9 mouse cellular contexts compared by ENCODE assay signal in the genomic region with DNA sequence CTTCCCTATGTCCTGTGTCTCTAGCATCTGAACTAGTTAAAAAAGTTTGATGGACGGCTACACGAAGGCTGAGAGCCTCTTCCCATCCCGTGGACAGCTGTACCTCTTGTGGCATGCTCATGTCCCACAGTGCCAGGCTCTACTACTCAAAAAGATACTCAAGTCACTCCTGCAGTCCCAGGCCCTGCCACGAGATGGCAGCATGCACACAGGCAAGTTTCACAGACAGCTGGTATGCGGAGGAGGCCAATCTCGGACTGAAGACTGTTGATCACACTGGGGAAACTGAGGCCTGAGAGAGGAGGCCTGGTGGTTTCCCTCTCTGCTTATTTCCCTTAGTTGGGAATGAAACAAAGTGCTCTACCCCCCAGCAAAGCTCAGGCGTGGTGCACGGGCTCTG. TPM values are rescaled to one million over a fixed set of nuclear protein-coding genes. Genes with fewer than 3 reads are reported as not detected.
DNase-seq lines count a peak whose midpoint lies in the region; ATAC-seq and TF ChIP-seq lines count a peak whose summit lies in the region.
"Had no signal": no experiment of that assay in that cellular context is flagged by ENCODE, and none has a peak within 500 bp of the region (broad histone marks: within the 10 kb centered on the region; RNA-seq: fewer than 3 reads in every experiment).

No protein-coding gene starts in this region.

- H3K27ac ChIP-seq in kidney, postnatal 0 days: no peak overlapping the region
- no peak overlapping the region for H3K27ac ChIP-seq in liver, embryonic 11.5 days (ENCODE audit: low read depth, low read length)
- no peak overlapping the region for H3K27ac ChIP-seq in neural tube, embryonic 15.5 days (replicated peaks)

- no peaks in the 10 kb centered on the region for H3K36me3 ChIP-seq in kidney, postnatal 0 days (ENCODE audit: insufficient read depth, low read length)
- no peaks in the 10 kb centered on the region for H3K36me3 ChIP-seq in liver, embryonic 11.5 days (ENCODE audit: control insufficient read depth, insufficient read depth, low read length)
- H3K36me3 ChIP-seq in neural tube, embryonic 15.5 days: no peaks in the 10 kb centered on the region

- peak; percentile 97 for DNase-seq in 3T3-L1 (ENCODE audit: low read depth, low spot score)
- peak; percentile 88 for DNase-seq in T-cell, adult 2 months (ENCODE audit: low spot score)
- DNase-seq in cerebellum, postnatal 36 days: peak; percentile 92 to 99
- DNase-seq in gastrocnemius, adult 18-20 months (ENCODE audit: low spot score): peak; percentile 97
- DNase-seq in kidney, postnatal 0 days (ENCODE audit: low spot score): peak; percentile 89
- DNase-seq in liver, embryonic 11.5 days (ENCODE audit: low spot score): peak; percentile 96
- peak; percentile 96 for DNase-seq in testis, postnatal 10 days (ENCODE audit: low spot score)

- no peak overlapping the region for H3K9ac ChIP-seq in kidney, postnatal 0 days (ENCODE audit: low read depth, low read length)
- no peak overlapping the region for H3K9ac ChIP-seq in liver, embryonic 11.5 days (ENCODE audit: low read depth, low read length)
- H3K9ac ChIP-seq in neural tube, embryonic 15.5 days (replicated peaks): no peak overlapping the region

- no peaks in the 10 kb centered on the region for H3K27me3 ChIP-seq in kidney, postnatal 0 days (ENCODE audit: insufficient read depth, low read length)
- peaks cover 6% of the 10 kb centered on the region for H3K27me3 ChIP-seq in liver, embryonic 11.5 days (replicated peaks; ENCODE audit: control insufficient read depth, insufficient read depth, low read length)
- H3K27me3 ChIP-seq in neural tube, embryonic 15.5 days (replicated peaks): peaks cover 43% of the 10 kb centered on the region

- TF ChIP-seq CTCF in kidney, postnatal 0 days (IDR thresholded peaks at IDR 0.05; ENCODE audit: low read depth): peak; percentile 100

- WGBS in kidney, postnatal 0 days: 6% methylated on average over 8 of the region's 8 CpGs
- 11% methylated on average over 8 of the region's 8 CpGs for WGBS in liver, embryonic 11.5 days
- 8% methylated on average over 8 of the region's 8 CpGs for WGBS in neural tube, embryonic 15.5 days

- no peak for ATAC-seq in kidney, postnatal 0 days (replicated peaks; ENCODE audit: low FRiP score, low read depth)
- ATAC-seq in liver, embryonic 11.5 days (replicated peaks; ENCODE audit: low FRiP score): no peak
- ATAC-seq in neural tube, embryonic 15.5 days (ENCODE audit: low FRiP score): 0 out of 2 replicates have a peak, but pooled peaks have one; percentile 22

- H3K4me2 ChIP-seq in kidney, postnatal 0 days (ENCODE audit: low read length): no peak overlapping the region
- no peak overlapping the region for H3K4me2 ChIP-seq in liver, embryonic 11.5 days
- no peak overlapping the region for H3K4me2 ChIP-seq in neural tube, embryonic 15.5 days

- no peaks in the 10 kb centered on the region for H3K9me3 ChIP-seq in kidney, postnatal 0 days (replicated peaks; ENCODE audit: low read length)
- no peaks in the 10 kb centered on the region for H3K9me3 ChIP-seq in liver, embryonic 11.5 days (ENCODE audit: control insufficient read depth, low read length)
- no peaks in the 10 kb centered on the region for H3K9me3 ChIP-seq in neural tube, embryonic 15.5 days (replicated peaks)

- H3K4me3 ChIP-seq in kidney, postnatal 0 days (replicated peaks; ENCODE audit: low read depth, low read length): no peak overlapping the region
- no peak overlapping the region for H3K4me3 ChIP-seq in liver, embryonic 11.5 days (ENCODE audit: low read depth, low read length)
- no peak overlapping the region for H3K4me3 ChIP-seq in neural tube, embryonic 15.5 days (replicated peaks)
- H3K4me3 ChIP-seq: erythroblast, embryonic 14.5 days had no signal

- no peaks in the 10 kb centered on the region for H3K4me1 ChIP-seq in kidney, postnatal 0 days (replicated peaks; ENCODE audit: insufficient read depth, low read length)
- peaks cover 22% of the 10 kb centered on the region for H3K4me1 ChIP-seq in liver, embryonic 11.5 days (replicated peaks; ENCODE audit: control insufficient read depth, insufficient read depth, low read length)
- peaks cover 16% of the 10 kb centered on the region for H3K4me1 ChIP-seq in neural tube, embryonic 15.5 days

RNA-seq across cellular contexts. Expression of a gene that starts 3.6 kb away (rescaled TPM):
- 100 to 1,000 TPM in 1 of 2 experiments, 10 to 100 TPM in 1; 95.1 to 169 TPM for total RNA-seq in gastrocnemius, adult 18-20 months (2021)
- 13.0 and 22.2 TPM in 2 replicates for polyA plus RNA-seq in kidney, postnatal 0 days (2015; fragmentation: Nextera tagmentation; extraction: Ambion mirVana)
- 13.9 and 14.4 TPM in 2 replicates for polyA plus RNA-seq in liver, embryonic 11.5 days (2014; fragmentation: Nextera tagmentation; extraction: Ambion mirVana)
- 2.5 and 3.4 TPM in 2 replicates for polyA plus RNA-seq in neural tube, embryonic 15.5 days (2015; fragmentation: Nextera tagmentation; extraction: Ambion mirVana)

RNA-seq across cellular contexts. Expression of a gene that starts 4.5 kb away (rescaled TPM):
- 10 to 100 TPM; 10.4 to 15.0 TPM for total RNA-seq in gastrocnemius, adult 18-20 months (2021)
- polyA plus RNA-seq in kidney, postnatal 0 days (2015; fragmentation: Nextera tagmentation; extraction: Ambion mirVana): 64.6 and 65.2 TPM in 2 replicates
- 30.5 and 32.6 TPM in 2 replicates for polyA plus RNA-seq in liver, embryonic 11.5 days (2014; fragmentation: Nextera tagmentation; extraction: Ambion mirVana)
- polyA plus RNA-seq in neural tube, embryonic 15.5 days (2015; fragmentation: Nextera tagmentation; extraction: Ambion mirVana): 41.4 and 44.1 TPM in 2 replicates

RNA-seq across cellular contexts. Expression of a gene that starts 23.8 kb away (rescaled TPM):
- 1 to 10 TPM; 8.0 to 9.4 TPM for total RNA-seq in gastrocnemius, adult 18-20 months (2021)
- polyA plus RNA-seq in kidney, postnatal 0 days (2015; fragmentation: Nextera tagmentation; extraction: Ambion mirVana): 11.2 and 12.6 TPM in 2 replicates
- polyA plus RNA-seq in liver, embryonic 11.5 days (2014; fragmentation: Nextera tagmentation; extraction: Ambion mirVana): 3.8 and 4.9 TPM in 2 replicates
- 8.0 and 13.8 TPM in 2 replicates for polyA plus RNA-seq in neural tube, embryonic 15.5 days (2015; fragmentation: Nextera tagmentation; extraction: Ambion mirVana)
- polyA plus RNA-seq: erythroblast, embryonic 14.5 days had no signal

RNA-seq across cellular contexts. Expression of a gene that starts 53.2 kb away (rescaled TPM):
- total RNA-seq in gastrocnemius, adult 18-20 months (2021): 100 to 1,000 TPM; 175 to 191 TPM
- 256 and 262 TPM in 2 replicates for polyA plus RNA-seq in kidney, postnatal 0 days (2015; fragmentation: Nextera tagmentation; extraction: Ambion mirVana)
- 304 and 308 TPM in 2 replicates for polyA plus RNA-seq in liver, embryonic 11.5 days (2014; fragmentation: Nextera tagmentation; extraction: Ambion mirVana)
- polyA plus RNA-seq in neural tube, embryonic 15.5 days (2015; fragmentation: Nextera tagmentation; extraction: Ambion mirVana): 351 and 371 TPM in 2 replicates
